Mouse (Mus musculus): ENCODE data around the gene Pigl. TPM values are rescaled to one million over a fixed set of nuclear protein-coding genes. Genes with fewer than 3 reads are reported as not detected.

Gene Pigl
- 10 to 100 TPM in 1 of 2 experiments, 1 to 10 TPM in 1; 9.6 to 10.4 TPM for total RNA-seq (2023)

GRCm38 (mm10) chr11:62458276-62458724, at the start of gene Pigl, which contains the start of gene Ncor1:
Pigl (plus strand) TSS chr11:62458460.
Ncor1 (minus strand) TSS chr11:62458541.

GRCm38 (mm10) chr11:62539089-62539890, 81.0 kb downstream of the Pigl start, which contains the start of gene Cenpv:
Cenpv (minus strand) TSS chr11:62539261.

GRCm38 (mm10) chr11:62550727-62551225, 92.5 kb downstream of the Pigl start, which contains the start of gene Ubb:
Ubb (plus strand) TSS chr11:62551171.

Other genes starting within 250 kb of the Pigl start
- gene Adora2b, start 209.5 kb upstream of the Pigl start, total RNA-seq (2023), result not detected
- 1 to 10 TPM; 7.6 to 7.8 TPM for gene Zswim7, start 177.1 kb upstream of the Pigl start, total RNA-seq (2023)
- gene Ttc19, start 177.0 kb upstream of the Pigl start, total RNA-seq (2023), result 10 to 100 TPM; 23.7 to 27.7 TPM
- gene Ncor1, start 81 bp downstream of the Pigl start, total RNA-seq (2023), result 100 to 1,000 TPM; 437 to 472 TPM
- 1 to 10 TPM; 4.2 to 6.1 TPM for gene Cenpv, start 80.8 kb downstream of the Pigl start, total RNA-seq (2023)
- gene Ubb, start 92.7 kb downstream of the Pigl start, total RNA-seq (2023), result 1,000 to 10,000 TPM; 1,212 to 1,239 TPM
- 10 to 100 TPM; 50.0 to 50.1 TPM for gene Trpv2, start 116.0 kb downstream of the Pigl start, total RNA-seq (2023)
- gene Lrrc75a, start 190.1 kb downstream of the Pigl start, total RNA-seq (2023), result under 1 TPM; 0.64 to 0.80 TPM
- gene Mmgt2, start 190.2 kb downstream of the Pigl start, total RNA-seq (2023), result 10 to 100 TPM; 26.2 to 30.5 TPM